Mouse (Mus musculus) neural tube, embryonic 11.5 days (tissue): ENCODE measurements at regions not wholly inside any gene's neighbourhood (a gene's known extent, or its start where the extent isn't known, plus 50 kb on each side); places are given as distances from the start of the nearest gene placed in this dataset.

Source experiments
- ATAC-seq: fragments of 200-750 bp; cut with Nextera tagmentation; 2 replicates; pipeline ENCODE4 v1.8.0; 2017; ENCODE audit warnings: moderate number of reproducible peaks, mild to moderate bottlenecking, moderate TSS enrichment, moderate library complexity; ENCODE audit not compliant: insufficient read depth, low FRiP score, low TSS enrichment
- DNase-seq: peaks from one replicate; pipeline ENCODE4 v3.0.0-alpha.2; 2015; ENCODE audit warnings: low spot score
- H3K27ac ChIP-seq: fragments of 300-500 bp; sonication (generic); 2 replicates; pipeline ENCODE4 v1.5.1; 2014; ENCODE audit warnings: low read depth, mild to moderate bottlenecking, low read length
- H3K27me3 ChIP-seq: fragments of 300-500 bp; sonication (generic); 2 replicates; pipeline ENCODE4 v1.6.1; 2014; ENCODE audit warnings: mild to moderate bottlenecking, low read length, mixed read lengths; ENCODE audit not compliant: control insufficient read depth, insufficient read depth
- H3K36me3 ChIP-seq: fragments of 300-500 bp; sonication (generic); 2 replicates; pipeline ENCODE4 v1.6.1; 2014; ENCODE audit warnings: mild to moderate bottlenecking, low read length, moderate library complexity, mixed read lengths; ENCODE audit not compliant: control insufficient read depth, insufficient read depth
- H3K4me1 ChIP-seq: fragments of 300-500 bp; sonication (generic); 2 replicates; pipeline ENCODE4 v1.6.1; 2014; ENCODE audit warnings: low read length, mixed read lengths; ENCODE audit not compliant: control insufficient read depth, insufficient read depth
- H3K4me2 ChIP-seq: fragments of 300-500 bp; sonication (generic); 2 replicates; pipeline ENCODE4 v1.6.1; 2014; ENCODE audit warnings: low read depth, mild to moderate bottlenecking, moderate library complexity
- H3K4me3 ChIP-seq: fragments of 300-500 bp; sonication (generic); 2 replicates; pipeline ENCODE4 v1.5.1; 2014; ENCODE audit warnings: low read depth, low read length
- H3K9ac ChIP-seq: fragments of 300-500 bp; sonication (generic); 2 replicates; pipeline ENCODE4 v1.6.1; 2014; ENCODE audit warnings: mild to moderate bottlenecking, low read length
- H3K9me3 ChIP-seq: fragments of 300-500 bp; sonication (generic); 2 replicates; pipeline ENCODE4 v1.6.1; 2016; ENCODE audit warnings: low read length; ENCODE audit not compliant: control insufficient read depth
- WGBS: fragments of 180-500 bp; shearing (Covaris S2); extraction: QIAGEN DNeasy Blood & Tissue Kit; methylation state at CpG from one replicate; pipeline ENCODE4 v1.1.7; 2014; 5-methylcytosine and 5-hydroxymethylcytosine counted together

- DNase-seq (no peak), ATAC-seq (no peak)
- no peaks in the 10 kb centered on the region for H3K9me3 ChIP-seq
- H3K36me3 ChIP-seq = no peaks in the 10 kb centered on the region
- H3K9ac ChIP-seq = no peak overlapping the region
- 94% methylated on average over 6 of the region's 6 CpGs for WGBS
- H3K4me3 ChIP-seq = no peak overlapping the region
- no peak overlapping the region for H3K4me2 ChIP-seq
- no peaks in the 10 kb centered on the region for H3K4me1 ChIP-seq
- H3K27ac ChIP-seq = no peak overlapping the region
- no peaks in the 10 kb centered on the region for H3K27me3 ChIP-seq
Measured at GRCm38 (mm10) chr17:84002939-84003338, 155.2 kb upstream of the Haao start.

- Histone ChIP-seq H3K4me3 (no peak overlapping the region), H3K4me2 (no peak overlapping the region), H3K27ac (no peak overlapping the region), H3K9me3 (no peaks in the 10 kb centered on the region), H3K36me3 (no peaks in the 10 kb centered on the region), H3K27me3 (no peaks in the 10 kb centered on the region), H3K9ac (no peak overlapping the region), H3K4me1 (no peaks in the 10 kb centered on the region)
- WGBS = 95% methylated on average over 16 of the region's 16 CpGs
- DNase-seq (no peak), ATAC-seq (no peak)
Measured at GRCm38 (mm10) chr17:84002327-84002726, 154.6 kb upstream of the Haao start.

- H3K9ac ChIP-seq = no peak overlapping the region
- no peaks in the 10 kb centered on the region for H3K4me1 ChIP-seq
- no peak overlapping the region for H3K27ac ChIP-seq
- DNase-seq = no peak
- no peak overlapping the region for H3K4me2 ChIP-seq
- no peak for ATAC-seq
- H3K36me3 ChIP-seq = no peaks in the 10 kb centered on the region
- H3K27me3 ChIP-seq = no peaks in the 10 kb centered on the region
- 57% methylated on average over 6 of the region's 6 CpGs for WGBS
- H3K4me3 ChIP-seq = no peak overlapping the region
- no peaks in the 10 kb centered on the region for H3K9me3 ChIP-seq
Measured at GRCm38 (mm10) chr17:84000115-84000514, 152.4 kb upstream of the Haao start.

GRCm38 (mm10) chr17:83998972-83999545, 151.3 kb upstream of the Haao start:
- H3K27me3 ChIP-seq = no peaks in the 10 kb centered on the region
- H3K9me3 ChIP-seq = no peaks in the 10 kb centered on the region
- WGBS = 72% methylated on average over 10 of the region's 10 CpGs
- H3K4me1 ChIP-seq = no peaks in the 10 kb centered on the region
- ATAC-seq = no peak
- no peak overlapping the region for H3K4me2 ChIP-seq
- H3K4me3 ChIP-seq = no peak overlapping the region
- no peak for DNase-seq
- H3K27ac ChIP-seq = no peak overlapping the region
- H3K36me3 ChIP-seq = no peaks in the 10 kb centered on the region
- no peak overlapping the region for H3K9ac ChIP-seq

GRCm38 (mm10) chr17:83998341-83998740, 150.6 kb upstream of the Haao start:
- Histone ChIP-seq H3K4me1 (no peaks in the 10 kb centered on the region), H3K9me3 (no peaks in the 10 kb centered on the region), H3K9ac (no peak overlapping the region), H3K27me3 (no peaks in the 10 kb centered on the region), H3K4me3 (no peak overlapping the region), H3K27ac (no peak overlapping the region), H3K36me3 (no peaks in the 10 kb centered on the region), H3K4me2 (no peak overlapping the region)
- ATAC-seq (no peak), DNase-seq (no peak)
- WGBS = 92% methylated on average over 7 of the region's 7 CpGs

GRCm38 (mm10) chr17:83997778-83998177, 150.0 kb upstream of the Haao start:
- Histone ChIP-seq H3K27ac (no peak overlapping the region), H3K4me2 (no peak overlapping the region), H3K9me3 (no peaks in the 10 kb centered on the region), H3K27me3 (no peaks in the 10 kb centered on the region), H3K36me3 (no peaks in the 10 kb centered on the region), H3K4me3 (no peak overlapping the region), H3K9ac (no peak overlapping the region), H3K4me1 (no peaks in the 10 kb centered on the region)
- no peak for ATAC-seq
- no peak for DNase-seq
- WGBS = 92% methylated on average over 11 of the region's 11 CpGs

GRCm38 (mm10) chr17:83993028-83993427, 145.3 kb upstream of the Haao start:
- ATAC-seq = no peak
- Histone ChIP-seq H3K27me3 (no peaks in the 10 kb centered on the region), H3K27ac (no peak overlapping the region), H3K9me3 (no peaks in the 10 kb centered on the region), H3K4me3 (no peak overlapping the region), H3K36me3 (no peaks in the 10 kb centered on the region), H3K4me2 (no peak overlapping the region), H3K4me1 (peaks cover 2% of the 10 kb centered on the region; the same call in 1 of the 2 replicates), H3K9ac (no peak overlapping the region)
- no peak for DNase-seq
- WGBS = 79% methylated on average over 2 of the region's 2 CpGs

GRCm38 (mm10) chr17:83990421-83991365, 142.9 kb upstream of the Haao start:
- H3K27ac ChIP-seq = peak overlapping the region; percentile 49
- H3K9me3 ChIP-seq = no peaks in the 10 kb centered on the region
- H3K4me2 ChIP-seq = no peak overlapping the region
- peaks cover 12% of the 10 kb centered on the region for H3K4me1 ChIP-seq
- H3K36me3 ChIP-seq = no peaks in the 10 kb centered on the region
- WGBS = 61% methylated on average over 13 of the region's 13 CpGs
- peak; percentile 67 for DNase-seq
- no peak overlapping the region for H3K4me3 ChIP-seq
- no peak for ATAC-seq
- no peaks in the 10 kb centered on the region for H3K27me3 ChIP-seq
- H3K9ac ChIP-seq = no peak overlapping the region

GRCm38 (mm10) chr17:83988897-83989296, 141.1 kb upstream of the Haao start:
- DNase-seq (peak; percentile 39), ATAC-seq (no peak)
- no peaks in the 10 kb centered on the region for H3K36me3 ChIP-seq
- 0 out of 2 replicates have a peak overlapping the region, but pooled peaks have one; percentile 34 for H3K27ac ChIP-seq
- no peak overlapping the region for H3K4me2 ChIP-seq
- H3K9me3 ChIP-seq = no peaks in the 10 kb centered on the region
- H3K4me3 ChIP-seq = no peak overlapping the region
- H3K27me3 ChIP-seq = no peaks in the 10 kb centered on the region
- WGBS = 19% methylated on average over 6 of the region's 6 CpGs
- H3K4me1 ChIP-seq = peaks cover 20% of the 10 kb centered on the region
- H3K9ac ChIP-seq = no peak overlapping the region
